Mouse (Mus musculus): ENCODE results near the gene Zc3h7b.
"Not testable (repeated sequence)": the region's sequence is repeated elsewhere in the genome, so short reads cannot be mapped to it uniquely, and the experiment has no call there.

Gene Zc3h7b

DNA sequence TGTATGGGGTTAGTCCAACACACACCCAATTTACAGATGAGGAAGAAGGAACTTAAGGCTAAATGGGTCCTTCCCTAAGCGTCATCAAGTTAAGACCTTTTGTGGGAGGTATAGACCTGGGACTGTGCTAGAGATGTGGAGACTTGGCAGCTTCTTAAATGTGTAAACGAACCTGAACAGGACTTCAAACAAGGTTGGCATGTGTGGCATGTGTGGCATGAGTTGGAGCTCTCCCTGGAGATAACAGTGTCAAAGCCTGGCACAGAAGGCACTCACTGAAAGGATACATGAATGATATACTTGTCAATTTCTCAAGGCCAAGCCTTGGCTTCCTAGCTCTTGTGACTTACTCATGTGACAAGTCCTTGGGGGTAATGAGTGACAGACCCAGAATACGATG is 5.6 kb upstream of the Zc3h7b start:
- DNase-seq (ENCODE audit: low spot score in 2 of 2), result no peak

DNA sequence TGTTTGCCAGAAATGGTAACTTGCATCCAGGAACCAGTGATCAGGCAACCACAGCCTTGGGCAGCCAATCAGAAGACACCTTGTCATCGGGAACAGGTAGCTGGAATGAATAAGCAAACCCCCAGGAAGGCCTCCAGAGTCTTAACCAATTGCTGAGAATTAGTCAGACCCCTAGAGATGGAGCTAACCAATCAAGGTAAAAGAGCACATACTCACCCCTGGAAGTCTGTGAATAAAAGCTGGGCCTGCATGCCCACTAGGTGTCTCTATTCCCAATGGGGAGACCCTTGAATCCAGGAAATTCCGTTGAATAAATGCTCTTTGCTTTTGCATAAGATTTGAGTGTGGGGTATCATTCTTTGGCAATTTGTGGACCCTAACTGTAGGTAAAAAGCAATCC is 4.9 kb upstream of the Zc3h7b start:
- DNase-seq (ENCODE audit: low spot score in 2 of 2), result no peak

DNA sequence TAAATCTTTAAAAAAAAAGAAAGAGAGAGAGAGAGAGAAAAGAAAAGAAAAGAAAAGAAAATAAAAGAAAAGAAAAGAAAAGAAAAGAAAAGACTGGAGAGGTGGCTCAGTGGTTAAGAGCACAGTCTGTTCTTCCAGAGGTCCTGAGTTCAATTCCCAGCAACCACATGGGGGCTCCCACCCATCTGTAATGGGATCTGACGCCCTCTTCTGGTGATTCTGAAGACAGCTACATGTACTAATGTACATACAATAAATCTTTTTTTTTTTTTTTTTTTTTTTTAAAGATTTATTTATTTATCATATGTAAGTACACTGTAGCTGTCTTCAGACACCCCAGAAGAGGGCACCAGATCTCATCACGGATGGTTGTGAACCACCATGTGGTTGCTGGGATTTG is 2.5 kb upstream of the Zc3h7b start:
- DNase-seq (ENCODE audit: low spot score in 2 of 2), result not testable (repeated sequence)

DNA sequence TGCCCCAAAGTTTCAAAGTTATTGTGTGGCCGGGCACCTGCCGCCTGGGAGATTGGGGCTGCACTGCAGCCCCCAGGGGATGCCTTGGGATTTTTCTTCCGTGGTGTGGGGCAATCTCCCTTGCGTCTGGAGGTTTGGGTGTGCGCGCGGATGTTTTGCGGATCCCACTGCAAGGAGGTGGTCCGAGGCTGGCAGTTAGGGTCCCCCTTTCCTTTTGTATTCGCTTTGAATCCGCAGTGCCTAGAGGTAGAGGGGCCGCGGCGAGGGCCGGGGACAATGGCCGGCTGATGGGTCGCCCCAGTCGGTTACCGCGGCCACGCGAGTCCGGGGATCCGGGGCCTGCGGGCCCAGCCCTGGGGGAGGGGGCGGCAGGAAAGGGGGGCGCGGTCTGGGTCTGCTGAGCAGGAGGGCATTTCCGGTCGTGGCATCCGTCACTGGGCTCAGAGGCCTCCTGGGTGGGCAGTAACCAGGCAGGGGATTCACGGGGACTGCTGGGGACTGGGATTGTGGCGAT is 801 bp downstream of the Zc3h7b start:
- DNase-seq (ENCODE audit: low spot score in 2 of 2), result peak; percentile 55 to 84

DNA sequence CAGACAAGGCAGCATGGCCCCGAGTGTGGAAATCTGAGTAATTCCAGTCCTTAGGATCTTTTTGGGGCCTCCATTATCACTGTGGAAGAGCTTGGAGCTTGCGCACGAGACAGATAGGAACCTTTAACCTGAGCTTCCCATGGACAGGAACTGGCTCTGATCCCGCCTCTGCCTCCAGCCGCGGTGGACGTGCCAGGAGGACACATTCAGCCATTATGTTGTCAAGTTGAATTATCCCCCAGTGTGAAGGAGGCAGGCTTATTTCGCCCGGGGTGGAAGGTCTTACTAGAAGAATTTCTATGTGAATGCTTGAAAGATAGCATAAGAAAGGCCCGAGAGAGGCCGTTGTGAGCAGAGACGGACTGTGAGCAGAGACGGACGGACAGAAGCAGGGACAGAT is 4.9 kb downstream of the Zc3h7b start:
- DNase-seq (ENCODE audit: low spot score in 2 of 2), result peak in 1 of 2 experiments; percentile 54

DNA sequence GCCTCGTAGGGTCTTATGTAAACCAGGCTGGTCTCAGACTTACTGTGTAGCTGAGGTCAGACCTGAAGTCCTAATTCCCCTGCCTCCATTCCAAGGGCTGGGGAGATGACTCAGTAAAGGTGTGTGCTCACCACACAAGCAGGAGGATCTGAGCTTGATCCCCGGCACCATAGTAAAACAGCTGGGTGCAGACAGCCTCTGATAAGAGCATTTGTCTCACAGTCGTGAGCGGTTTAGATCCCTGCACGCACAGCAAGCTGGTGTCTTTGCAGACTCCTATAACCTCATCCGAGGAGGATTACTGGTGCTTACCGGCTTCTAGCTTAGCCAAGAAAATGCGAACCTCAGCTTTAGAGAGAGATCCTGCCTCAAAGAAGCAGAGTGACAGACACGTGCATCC is 8.8 kb downstream of the Zc3h7b start:
- no peak for DNase-seq (ENCODE audit: low spot score in 2 of 2)

DNA sequence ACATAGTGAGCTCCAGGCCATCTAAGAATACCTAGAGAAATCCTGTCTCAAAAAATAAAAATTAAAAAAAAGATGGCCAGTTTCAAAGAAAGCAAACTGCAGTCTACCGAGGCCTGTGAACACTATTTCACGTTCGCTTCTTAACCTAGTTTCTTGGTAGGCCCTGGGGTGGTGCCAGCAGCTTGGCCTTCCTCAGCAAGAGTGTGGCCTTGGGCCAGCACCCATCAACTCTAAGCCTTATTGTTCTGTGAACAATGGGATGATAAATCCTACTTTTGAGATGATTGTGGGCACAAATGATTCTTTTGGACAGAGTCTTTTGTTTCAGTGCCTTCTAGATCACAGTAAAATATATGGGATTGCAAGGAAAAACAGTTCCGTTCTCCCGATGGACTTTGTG is 13.8 kb downstream of the Zc3h7b start:
- DNase-seq (ENCODE audit: low spot score in 2 of 2), result no peak

DNA sequence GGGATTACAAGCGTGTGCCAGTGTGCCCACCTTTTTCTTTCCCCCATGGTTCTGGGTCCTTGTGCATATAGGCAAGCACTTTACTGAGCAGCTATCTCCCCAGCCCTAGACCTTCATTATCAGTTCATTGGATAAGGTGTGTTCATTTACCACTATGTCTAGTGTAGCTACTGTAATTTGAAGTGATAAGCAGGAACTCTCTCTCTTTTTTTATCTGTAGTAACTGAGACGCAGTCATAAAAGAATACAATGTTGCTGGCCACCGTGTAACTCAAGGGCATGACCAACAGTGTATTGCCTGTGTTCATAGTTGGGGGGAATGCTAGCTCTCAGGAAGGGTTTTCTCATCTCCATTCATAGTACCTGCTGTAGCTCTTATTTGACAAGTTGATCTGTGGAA is 14.7 kb downstream of the Zc3h7b start:
- DNase-seq (ENCODE audit: low spot score in 2 of 2), result no peak

DNA sequence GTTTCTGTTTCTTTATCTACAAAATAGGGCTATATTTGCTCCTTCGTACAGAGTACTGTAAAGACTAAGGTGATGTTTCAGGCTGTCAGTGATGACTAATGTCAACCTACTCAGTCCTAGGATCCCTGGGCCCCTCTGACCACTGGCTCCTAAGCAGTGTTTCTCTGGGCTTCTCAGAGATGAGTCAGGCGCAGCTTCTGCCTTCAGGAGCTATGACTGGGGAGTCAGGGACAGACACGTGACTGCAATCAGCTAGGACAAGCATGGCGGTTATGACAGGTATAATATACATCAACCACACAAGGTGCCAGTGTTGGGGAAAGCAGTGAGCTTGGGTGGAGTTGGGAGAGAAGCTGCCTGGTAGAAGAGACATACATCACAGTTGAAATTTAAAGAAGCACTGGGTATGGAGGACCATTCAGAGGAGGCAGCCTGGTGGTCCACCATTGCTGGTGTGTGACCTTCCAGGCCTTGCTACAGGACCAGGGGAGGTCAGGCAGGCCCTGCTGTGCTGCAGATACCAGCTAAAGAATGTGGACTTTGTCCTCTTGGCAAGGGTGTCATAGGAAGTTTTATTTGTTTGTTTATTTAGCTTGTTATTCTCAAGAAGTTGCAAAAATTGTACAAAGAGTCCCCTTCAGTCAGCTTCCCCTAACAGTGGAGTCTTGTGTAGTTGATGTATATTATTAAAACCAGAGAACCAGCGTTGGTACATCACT is 15.7 kb downstream of the Zc3h7b start:
- no peak for DNase-seq (ENCODE audit: low spot score in 2 of 2)

DNA sequence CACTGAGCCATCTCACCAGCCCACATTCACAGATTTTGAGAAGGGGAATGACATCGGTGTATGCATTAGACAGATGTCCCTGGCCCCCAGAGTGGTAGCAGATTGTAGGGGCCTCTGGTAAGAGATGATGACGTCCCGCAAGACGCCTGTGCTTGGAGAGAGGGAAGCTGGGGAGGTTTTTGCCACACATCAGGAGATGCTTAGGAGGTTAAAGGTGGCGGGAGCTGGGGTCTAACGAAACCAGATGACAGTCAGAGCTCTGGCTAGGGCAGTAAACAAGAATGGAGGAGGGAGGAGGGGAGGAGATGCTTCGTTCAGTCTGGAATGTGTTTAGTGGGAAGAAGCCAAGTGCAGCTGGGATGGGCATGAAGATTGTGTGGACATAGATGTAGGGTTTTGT is 16.5 kb downstream of the Zc3h7b start:
- DNase-seq (ENCODE audit: low spot score in 2 of 2), result no peak

DNA sequence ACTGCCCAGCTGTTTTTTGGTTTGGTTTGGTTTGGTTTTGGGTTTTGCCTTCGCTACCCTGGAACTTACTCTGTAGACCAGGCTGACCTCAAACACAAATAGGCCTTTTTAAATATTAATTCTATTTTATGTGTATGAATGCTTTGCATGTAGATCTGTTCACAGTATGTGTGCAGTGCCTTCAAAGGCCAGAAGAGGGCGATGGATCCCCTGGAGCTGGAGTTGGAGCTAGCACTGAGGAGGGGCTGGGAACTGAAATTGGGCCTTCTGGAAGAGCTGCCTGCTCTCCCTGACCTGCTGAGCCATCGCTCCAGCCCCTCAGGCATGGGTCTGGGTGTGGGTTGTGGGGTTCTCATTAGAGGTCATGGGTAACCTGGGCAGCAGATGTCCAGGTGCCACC is 17.1 kb downstream of the Zc3h7b start:
- no peak for DNase-seq (ENCODE audit: low spot score in 2 of 2)

DNA sequence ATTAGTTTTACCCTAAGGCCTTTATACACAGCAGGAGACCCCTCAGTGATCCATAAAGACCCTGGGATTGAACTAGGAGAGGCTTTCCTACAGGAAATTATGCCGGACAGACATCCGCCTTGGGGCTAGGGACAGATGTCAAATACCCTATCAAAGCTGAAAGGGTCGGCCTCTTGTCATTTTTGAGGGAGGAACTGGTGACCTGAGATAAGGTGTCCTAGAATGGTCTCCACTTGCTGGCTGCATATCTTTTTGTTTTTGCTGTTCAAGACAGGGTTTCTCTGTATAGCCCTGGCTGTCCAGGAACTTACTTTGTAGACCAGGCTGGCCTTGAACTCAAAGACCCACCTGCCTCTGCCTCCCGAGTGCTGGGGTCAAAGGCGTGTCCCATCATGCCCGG is 19.7 kb downstream of the Zc3h7b start:
- no peak for DNase-seq (ENCODE audit: low spot score in 2 of 2)

DNA sequence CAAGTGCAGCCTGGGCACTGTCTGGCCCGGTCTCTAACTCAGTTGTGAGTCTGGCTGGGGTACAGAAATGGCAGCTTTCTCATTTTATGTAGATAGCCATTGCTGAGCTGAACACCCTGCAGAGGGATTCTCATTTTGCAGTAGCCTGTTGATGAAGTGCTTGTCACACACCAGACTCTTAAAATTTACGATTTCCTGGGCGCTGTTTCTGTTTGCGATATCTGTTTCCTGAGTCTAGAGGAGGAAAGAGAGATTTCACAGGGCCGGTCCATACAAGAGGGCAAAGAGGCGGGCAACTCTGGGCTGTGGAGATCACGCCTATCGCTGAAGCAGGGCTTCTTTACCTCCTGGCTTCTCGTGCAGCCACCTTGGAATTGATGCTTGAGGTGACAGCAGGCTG is 20.8 kb downstream of the Zc3h7b start:
- DNase-seq (ENCODE audit: low spot score in 2 of 2), result no peak

DNA sequence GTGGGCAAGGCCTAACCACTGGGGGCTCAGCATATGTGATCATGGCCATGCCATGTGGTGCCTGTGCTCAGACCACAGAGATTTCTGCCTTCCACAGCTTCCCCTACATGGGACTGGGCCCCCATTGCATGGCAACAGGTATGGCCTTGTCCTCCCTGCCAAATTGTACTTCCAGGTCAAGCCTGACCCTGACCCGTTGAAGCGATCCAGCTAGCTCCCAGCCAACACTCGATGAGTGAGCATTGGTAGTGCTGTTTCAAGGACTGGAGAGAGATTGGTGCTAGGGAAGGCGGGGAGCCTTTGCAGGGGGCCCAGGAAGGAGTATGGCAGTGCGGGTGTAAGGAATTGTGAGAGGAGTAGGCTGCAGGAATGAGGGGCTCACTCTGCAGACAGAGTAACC is 21.6 kb downstream of the Zc3h7b start:
- DNase-seq (ENCODE audit: low spot score in 2 of 2), result no peak

DNA sequence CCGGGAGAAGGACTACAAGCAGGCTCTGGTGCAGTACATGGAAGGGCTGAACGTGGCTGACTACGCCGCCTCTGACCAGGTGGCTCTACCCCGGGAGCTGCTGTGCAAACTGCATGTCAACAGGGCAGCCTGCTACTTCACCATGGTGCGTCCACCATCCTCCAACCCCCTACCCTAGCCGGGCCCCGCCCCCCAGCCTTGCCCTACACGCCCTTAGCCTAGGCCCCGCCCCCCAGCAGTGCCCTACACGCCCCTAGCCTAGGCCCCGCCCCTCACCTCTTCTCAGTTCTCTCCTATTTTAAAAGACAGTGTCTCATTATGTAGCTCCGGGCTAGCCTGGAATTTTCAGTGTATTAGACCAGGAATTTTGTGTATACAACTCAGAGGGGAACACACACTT is 24.2 kb downstream of the Zc3h7b start:
- no peak for DNase-seq (ENCODE audit: low spot score in 2 of 2)

DNA sequence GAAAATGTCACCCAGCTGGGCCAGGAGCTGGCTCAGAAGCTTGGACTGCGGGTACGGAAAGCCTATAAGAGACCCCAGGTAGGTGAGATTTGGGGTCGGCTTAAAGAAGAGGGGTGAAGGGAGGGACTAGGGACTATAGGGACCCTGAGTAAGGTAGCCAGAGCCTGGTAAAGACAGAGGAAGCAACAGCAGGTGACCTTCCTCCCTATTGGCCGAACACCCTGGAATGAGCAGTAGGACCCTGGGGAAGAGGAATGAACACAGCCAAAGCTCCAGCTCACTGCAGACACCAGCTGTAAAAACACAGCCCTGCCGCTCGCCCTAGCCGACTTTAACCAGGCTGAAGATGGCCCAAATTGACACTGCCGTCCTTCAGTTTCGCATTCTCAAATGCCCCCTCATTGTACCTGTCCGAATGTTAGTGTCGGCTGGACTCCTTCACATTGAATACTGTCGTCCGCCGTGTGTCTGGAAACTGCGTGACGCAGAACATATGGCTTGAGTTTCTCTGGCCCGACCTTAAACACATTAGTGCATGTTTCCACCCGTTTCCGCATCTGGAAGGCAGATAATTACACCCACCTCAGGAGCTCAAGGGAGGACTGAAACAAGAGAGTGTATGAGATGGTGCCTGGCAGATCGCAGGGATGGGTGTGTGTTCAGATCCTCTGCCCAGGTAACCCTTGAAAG is 27.7 kb downstream of the Zc3h7b start:
- DNase-seq (ENCODE audit: low spot score in 2 of 2), result no peak

DNA sequence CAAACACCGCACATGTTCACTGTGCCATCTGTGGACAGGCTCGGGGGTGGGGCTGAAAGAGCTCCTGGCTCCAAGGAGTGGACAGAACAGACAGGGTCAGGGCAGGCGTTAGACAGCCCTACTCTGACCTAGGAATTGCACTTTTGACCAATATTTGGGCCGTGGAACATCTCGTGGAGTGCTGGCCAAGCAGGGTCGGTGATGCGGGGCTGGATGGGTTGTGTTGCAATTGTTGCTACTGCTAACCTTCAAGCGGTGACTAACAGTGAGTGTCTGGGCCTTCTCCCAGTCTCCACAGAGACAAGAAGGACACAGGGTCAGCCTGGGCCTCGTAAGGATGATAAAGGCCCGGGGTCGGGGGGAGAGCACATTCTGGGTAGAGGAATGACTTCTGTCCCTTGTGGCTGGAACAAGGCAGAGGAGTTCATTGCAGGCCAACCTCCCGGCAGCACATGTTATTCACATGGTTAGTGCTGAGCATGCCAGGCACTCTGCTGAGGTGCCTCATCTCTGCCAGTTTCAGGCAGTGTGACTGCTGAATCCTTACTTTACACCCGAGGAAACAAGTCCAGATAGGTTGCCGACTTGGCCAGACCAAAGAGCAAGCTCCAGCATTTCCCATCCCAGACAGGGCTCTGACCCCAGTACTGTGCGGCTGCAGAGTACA is 29.8 kb downstream of the Zc3h7b start:
- no peak for DNase-seq (ENCODE audit: low spot score in 2 of 2)

DNA sequence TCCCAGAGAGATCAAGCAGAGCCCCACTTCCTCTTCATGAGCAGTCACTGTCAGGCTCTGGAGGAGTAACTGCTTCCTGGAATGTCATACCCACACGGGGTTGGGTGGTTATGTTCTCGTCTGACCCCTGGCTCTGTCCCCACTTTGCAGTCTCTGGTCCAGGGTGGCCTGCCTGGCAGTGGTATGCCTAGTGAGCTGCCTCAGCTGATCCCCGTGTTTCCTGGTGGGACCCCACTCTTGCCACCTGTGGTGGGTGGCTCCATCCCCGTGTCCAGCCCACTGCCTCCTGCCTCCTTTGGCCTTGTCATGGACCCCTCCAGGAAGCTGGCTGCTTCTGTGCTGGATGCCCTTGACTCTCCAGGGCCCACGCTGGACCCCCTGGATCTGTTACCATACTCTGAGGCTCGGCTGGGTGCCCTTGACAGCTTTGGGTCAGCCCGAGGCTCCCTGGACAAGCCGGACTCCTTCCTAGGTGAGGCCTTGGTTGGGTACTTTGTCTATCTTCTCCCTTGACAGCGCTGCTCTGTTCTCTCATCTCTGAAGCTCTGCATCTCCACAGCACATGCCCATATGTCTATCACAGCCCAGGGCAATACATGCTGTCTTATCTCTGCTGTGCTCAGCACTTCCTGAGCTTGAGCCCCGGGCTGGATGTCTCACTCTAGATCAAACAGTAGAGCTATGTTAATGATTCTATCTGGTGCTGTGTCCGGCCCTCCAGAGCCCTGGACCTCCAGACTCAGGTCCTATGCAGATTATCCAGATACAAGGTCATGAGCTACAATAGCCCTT is 32.0 kb downstream of the Zc3h7b start:
- DNase-seq (ENCODE audit: low spot score in 2 of 2), result no peak

DNA sequence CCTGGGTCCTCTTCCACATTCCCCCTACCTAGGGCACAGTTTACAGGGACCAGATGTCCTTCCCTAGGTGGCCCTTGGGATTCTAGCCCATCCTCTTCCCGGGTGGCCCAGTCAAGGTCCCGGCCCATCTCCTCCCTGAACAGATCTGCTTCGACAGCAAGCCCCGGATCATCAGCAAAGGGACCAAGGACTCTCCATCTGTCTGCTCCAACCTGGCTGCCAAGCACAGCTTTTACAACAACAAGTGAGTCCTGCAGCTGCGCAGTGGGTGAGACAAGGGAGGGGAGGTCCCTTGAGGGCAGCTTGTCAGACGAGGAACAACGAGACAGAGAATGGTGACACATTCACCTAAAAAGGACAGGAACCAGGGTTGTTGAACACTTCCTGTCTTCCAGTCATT is 37.0 kb downstream of the Zc3h7b start:
- DNase-seq (ENCODE audit: low spot score in 2 of 2), result peak in 1 of 2 experiments; percentile 44

DNA sequence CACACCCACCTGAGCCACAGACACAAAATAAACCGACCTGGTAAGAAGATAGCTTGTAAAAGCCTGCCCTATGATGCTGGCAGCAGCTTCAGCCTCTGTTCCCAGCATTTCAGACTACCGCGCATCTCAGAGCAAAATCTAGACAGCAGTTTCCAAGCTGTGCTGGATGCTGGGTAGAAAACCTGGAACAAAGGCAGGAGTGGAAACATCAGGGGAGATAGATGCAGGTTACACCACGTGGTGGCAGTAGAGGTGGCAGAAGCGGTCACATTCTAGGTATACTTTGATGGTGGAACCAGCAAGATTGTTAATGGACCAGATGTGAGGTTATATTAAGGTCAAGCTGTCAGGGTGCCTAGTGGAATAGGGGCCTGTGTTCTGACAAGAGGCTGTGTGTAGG is 39.9 kb downstream of the Zc3h7b start:
- DNase-seq (ENCODE audit: low spot score in 2 of 2), result no peak

DNA sequence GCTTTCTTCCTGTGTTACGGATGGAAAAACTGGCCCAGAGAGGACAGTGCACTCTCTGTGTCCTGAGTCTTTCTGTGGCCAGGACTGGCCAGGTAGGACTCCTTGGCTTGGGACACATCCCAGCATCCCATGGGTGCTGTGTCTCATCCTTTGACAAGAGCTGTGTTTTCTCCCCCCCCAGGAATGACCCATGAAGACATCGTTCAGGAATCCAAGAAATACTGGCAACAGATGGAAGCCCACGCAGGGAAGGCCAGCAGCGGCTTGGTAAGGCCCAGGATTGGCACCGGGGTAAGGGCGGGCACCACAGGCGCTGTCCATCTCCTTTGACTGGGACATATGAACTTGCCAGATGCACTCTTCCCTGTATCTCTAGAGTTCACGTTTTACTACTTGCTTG is 40.8 kb downstream of the Zc3h7b start:
- DNase-seq (ENCODE audit: low spot score in 2 of 2), result no peak

DNA sequence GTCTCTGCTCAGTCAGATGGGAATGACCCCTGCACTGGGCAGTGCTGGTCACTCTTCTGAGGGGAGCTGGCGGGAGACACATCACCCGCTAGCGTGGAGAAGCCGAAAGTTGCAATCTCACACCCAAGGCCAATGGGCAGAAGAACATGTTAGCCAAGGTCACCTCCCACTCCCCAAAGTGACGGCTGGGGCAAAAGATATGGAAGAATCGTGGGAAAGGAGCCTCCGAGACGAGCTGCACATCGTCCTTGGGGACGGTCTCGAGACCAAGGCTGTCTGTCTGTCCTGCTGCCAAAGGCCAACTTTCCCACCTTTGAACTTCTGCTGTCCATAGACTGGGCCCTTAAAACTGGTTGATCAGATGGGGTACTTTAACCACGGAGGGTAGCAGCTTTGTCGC is 42.7 kb downstream of the Zc3h7b start:
- DNase-seq (ENCODE audit: low spot score in 2 of 2), result no peak
